Mouse (Mus musculus): Measurements from ENCODE around the gene Tyw5.

DNA sequence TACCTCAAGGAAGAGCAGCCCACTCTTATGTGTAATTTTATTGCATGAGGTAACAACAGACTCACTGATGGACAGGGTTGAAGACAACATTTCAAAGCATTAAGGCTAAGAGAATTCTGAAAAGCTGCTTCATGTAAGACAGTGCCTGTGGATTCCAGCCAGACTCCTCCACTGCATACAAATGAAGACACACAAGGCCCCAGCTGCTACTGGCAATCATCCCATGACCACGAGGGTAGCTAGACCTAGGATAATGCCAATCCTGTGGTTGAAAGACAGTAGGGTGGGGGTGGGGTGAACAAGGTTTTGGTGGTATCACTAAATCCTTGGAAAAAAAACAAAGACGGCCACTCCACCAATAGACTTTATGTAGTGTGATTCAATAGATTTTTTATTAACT, 19.0 kb downstream of the Tyw5 start:
- TF ChIP-seq CTCF (IDR thresholded peaks at IDR 0.05; ENCODE audit: low read depth, low read length), result no peak
- no peak for TF ChIP-seq POLR2A (IDR thresholded peaks at IDR 0.05; ENCODE audit: borderline replicate concordance, low read depth, low read length)

Data from bone marrow macrophage, adult 2 months (primary cell).